Mouse (Mus musculus) lung, adult 18-20 months (tissue): ENCODE data around the gene Mtx1.
"Not testable (repeated sequence)": the region's sequence is repeated elsewhere in the genome, so short reads cannot be mapped to it uniquely, and the experiment has no call there.

Experiments used
- DNase-seq, 2 experiments: peaks; one replicate each; pipeline ENCODE4 v3.0.0; 2022; ENCODE audit warnings: mixed read lengths in 2 of 2

The Mtx1 gene

DNA sequence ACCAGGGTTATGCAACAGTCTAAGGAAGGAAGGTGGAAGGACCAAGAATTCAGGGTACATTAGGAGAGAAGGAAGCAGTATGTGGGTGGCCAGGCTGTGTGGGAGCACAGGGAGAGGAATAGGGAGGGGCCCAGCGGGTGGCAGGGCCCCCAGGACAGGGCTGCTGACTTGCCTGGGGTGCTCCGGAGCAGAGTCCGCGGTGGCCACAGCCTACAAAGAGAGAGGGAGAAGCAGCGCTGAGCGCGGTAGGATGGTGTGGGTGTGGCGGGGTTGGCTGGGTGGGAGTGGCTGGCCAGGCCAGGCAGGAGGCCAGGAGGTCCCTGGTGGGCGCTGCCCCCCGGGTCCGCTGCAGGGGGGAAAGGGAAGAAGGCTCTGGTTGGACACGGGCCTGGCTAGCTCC lies 11.6 kb upstream of the Mtx1 start:
- peak in 1 of 2 experiments; percentile 31 for DNase-seq

DNA sequence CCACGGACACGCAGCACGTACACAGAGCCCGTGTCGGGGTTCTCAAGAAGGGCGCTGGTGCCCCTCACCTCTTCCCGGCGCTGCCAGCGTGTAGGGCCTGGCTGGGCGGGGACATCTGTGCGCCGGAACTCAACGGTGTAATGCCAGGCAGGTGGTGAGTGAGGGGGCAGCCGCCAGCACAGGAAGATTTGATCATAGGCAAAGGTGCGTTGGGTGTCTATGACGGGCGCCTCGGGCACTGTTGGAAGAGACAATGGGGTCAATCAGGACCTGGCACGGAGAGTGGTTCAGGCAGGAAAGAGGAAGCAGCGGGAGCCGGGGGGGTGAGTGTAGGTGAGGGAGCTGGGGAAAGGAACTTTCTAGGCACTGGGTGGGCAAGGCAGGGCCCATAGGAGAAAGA lies 10.8 kb upstream of the Mtx1 start:
- peak in 1 of 2 experiments; percentile 41 for DNase-seq

DNA sequence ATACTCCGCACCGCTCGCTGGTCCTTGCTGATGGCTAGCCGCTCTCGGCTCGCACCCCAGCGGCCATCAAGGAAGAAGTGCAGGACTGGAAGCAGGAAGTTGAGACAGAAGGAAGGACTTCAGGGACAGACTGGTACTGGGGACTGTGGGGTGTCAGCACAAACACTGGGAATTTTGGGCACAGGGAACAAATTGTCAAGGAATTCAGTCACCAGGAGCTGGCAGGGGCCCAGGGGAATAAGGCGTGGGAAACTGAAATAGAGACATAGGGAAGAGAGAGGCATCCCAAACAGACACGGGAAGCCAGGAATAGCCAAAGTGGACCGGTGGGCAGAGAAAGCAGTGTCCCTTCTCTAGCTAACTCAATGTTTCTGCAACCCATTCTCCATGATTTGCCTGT lies 9.6 kb upstream of the Mtx1 start:
- no peak for DNase-seq

GRCm38 (mm10) chr3:89233562-89234110 lies 6.7 kb upstream of the Mtx1 start:
- DNase-seq, result peak; percentile 73 to 82

DNA sequence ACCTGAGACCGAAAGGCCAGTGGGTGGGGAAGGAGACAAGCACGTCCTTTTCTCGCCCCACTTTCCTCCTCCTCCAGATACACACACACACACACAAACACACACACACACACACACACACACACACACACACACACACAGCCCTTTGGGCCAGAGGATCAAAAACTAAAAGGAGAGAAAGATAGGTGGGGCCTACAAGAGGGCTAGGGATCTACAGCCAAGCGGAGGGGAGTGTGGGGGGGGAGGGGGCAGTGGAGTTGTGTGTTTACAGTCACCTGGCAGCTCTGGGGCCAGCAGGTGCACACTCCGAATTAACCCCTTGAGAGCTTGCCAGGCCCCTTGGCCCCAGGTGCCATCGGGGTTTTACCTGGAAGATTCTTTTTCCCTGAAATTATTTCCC lies 5.7 kb upstream of the Mtx1 start:
- no peak for DNase-seq

DNA sequence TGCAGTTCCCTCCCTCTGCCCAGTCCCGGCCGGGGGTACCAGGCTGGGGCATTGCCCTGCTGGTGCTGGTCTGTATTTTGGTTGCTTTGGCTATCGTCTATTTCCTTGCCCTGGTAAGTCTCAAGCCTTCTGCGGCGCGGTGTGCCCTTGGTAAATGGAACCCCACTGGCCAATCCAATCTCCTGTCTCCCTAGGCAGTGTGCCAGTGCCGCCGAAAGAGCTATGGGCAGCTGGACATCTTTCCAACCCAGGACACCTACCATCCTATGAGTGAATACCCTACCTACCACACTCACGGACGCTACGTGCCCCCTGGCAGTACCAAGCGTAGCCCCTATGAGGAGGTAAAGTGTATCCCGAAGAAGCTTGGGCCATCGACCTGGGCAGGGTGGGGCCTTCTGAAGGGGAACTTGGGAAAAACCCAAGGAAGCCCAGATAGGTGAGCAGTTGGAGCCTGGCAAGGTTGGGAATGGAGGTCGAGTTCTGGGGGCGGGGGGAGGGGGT lies 4.9 kb upstream of the Mtx1 start:
- DNase-seq, result no peak

DNA sequence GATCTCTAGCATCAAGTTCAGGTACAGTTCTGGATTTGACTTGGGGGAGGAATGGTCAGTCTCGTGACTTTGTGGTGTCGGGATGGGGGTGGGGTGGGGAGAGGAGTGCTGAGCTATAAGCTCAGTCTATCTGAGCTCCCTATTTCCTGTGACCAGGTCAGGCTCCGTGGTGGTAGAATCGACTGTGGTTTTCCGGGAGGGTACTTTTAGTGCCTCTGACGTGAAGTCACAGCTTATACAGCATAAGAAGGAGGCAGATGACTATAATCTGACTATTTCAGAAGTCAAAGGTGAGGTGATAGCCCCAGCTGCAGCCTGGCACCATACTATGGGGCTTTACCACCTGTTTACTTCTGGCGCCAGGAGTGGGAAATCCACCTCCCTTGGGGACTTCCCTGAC lies 4.5 kb upstream of the Mtx1 start:
- DNase-seq, result no peak

- no peak for DNase-seq
These were observed 3.7 kb upstream of the Mtx1 start for GRCm38 (mm10) chr3:89230561-89230960.

DNA sequence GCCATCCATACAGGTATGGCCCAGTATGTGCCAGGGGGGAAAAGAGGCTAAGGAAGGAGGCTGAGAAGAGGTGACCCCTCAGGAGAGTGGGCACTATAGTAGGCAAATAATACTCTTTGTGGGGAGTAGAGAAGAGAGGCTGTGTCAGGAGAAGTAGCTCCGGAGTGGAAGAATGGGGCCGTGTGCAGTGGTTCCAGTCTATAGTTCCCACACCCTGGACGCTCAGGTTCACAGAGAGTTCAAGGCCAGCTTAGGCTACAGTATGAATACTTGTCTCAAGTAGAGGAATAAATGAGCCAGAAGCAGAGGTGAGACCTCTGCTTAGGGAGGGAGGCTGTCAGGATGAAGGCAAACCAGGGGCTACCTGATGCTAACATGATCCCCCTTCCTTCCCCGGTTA lies 2.4 kb upstream of the Mtx1 start:
- DNase-seq, result no peak

- peak; percentile 74 to 77 for DNase-seq
These were observed 1.9 kb upstream of the Mtx1 start, which contains the start of gene Muc1 for GRCm38 (mm10) chr3:89228836-89229235. Gene Muc1, plus strand, starts transcription at chr3:89229057.

DNA sequence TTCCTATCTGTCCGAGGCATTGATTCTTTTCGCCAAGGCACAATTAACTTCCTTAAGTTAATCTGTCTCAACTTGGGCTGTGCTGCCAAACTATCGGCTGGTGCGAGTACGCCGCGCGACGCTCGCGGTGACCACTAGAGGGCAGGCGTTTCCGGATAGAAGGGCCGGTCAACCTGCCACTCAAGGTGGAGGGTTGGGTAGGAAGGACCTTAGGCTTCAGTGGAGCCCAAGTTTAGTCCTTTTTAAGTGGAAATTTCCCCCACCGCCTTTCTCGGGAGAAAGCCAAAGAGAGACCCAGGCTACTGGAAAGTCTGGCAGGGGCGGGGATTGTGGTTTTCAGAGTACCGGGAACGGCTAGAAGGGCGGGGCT lies 1.3 kb upstream of the Mtx1 start:
- peak; percentile 91 to 93 for DNase-seq

- peak; percentile 94 to 96 for DNase-seq
These were observed 655 bp upstream of the Mtx1 start for GRCm38 (mm10) chr3:89227307-89228179.

DNA sequence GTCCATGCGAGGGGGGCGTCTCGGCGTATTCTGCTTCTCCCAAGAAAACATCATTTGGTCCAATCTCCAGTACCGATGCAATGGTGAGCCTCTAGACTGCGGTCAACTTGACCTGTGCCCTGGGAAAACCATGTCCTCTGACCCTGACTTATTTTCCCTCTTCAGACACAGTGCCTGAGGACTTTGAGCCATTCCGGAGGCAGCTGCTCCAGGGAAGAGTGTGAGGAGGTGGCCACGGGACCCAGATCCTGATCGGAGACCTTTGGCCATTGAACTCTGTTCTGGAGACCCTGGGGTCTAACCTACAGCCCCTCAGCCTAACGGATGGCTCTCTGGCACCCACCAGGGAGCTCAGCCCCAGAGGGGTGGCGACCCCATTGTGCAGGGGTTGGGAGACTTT lies 527 bp downstream of the Mtx1 start:
- no peak for DNase-seq

GRCm38 (mm10) chr3:89225918-89226317 lies 970 bp downstream of the Mtx1 start:
- no peak for DNase-seq

GRCm38 (mm10) chr3:89225321-89225815 lies 1.5 kb downstream of the Mtx1 start:
- no peak for DNase-seq

DNA sequence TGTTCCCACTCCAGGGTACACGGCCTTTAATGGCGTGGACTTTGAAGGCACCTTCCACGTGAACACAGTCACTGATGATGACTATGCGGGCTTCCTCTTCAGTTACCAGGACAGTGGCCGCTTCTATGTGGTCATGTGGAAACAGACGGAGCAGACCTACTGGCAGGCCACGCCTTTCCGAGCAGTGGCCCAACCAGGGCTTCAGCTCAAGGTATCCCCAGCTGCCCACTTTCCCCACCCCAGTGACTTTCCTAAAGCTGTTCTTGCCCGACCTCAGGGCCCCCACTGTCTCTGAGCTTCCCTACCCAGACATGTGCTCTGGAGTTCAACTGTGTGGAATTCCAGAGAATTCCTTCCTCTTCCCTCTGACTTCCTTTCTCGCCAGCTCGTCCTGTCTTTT lies 2.1 kb downstream of the Mtx1 start:
- no peak for DNase-seq

GRCm38 (mm10) chr3:89221167-89221566 lies 5.7 kb downstream of the Mtx1 start:
- DNase-seq, result no peak

- DNase-seq, result no peak
These were observed 7.3 kb downstream of the Mtx1 start for GRCm38 (mm10) chr3:89219546-89219945.

GRCm38 (mm10) chr3:89218271-89218670 lies 8.6 kb downstream of the Mtx1 start:
- peak; percentile 74 to 83 for DNase-seq

DNA sequence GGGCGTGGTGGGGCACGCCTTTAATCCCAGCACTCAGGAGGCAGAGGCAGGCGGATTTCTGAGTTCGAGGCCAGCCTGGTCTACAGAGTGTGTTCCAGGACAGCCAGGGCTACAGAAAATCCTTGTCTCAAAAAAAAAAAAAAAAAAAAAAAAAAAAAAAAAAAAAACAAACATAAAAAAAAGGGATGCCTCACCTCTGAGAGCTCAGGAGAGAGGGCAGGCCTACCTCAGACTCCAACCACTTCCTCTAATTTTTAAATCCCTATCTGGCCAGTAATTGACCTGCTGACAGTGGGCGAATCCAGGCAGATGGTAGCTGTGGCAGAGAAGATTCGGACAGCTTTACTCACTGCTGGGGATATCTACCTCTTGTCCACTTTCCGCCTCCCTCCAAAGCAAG lies 10.5 kb downstream of the Mtx1 start:
- DNase-seq, result not testable (repeated sequence)

DNA sequence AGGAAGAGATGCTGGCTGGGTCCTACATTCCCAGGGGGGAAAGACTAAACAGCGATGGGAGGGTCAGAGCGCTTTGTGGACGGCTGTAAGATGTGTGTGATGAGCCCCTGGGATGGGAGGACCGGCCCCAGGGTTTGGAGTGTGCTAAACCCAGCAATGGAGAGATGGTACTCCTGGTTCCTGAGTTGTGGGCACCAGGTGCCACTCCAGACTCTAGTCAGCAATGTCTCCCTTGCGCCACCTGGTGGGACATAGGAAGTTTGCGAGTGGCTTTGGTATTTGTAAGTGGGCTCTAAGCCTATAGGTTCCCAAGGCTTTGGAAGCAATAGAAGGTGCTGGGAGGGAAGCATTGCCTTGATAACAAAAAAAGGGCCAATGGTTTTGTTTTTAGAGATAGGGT lies 11.0 kb downstream of the Mtx1 start:
- DNase-seq, result peak; percentile 82 to 88

DNA sequence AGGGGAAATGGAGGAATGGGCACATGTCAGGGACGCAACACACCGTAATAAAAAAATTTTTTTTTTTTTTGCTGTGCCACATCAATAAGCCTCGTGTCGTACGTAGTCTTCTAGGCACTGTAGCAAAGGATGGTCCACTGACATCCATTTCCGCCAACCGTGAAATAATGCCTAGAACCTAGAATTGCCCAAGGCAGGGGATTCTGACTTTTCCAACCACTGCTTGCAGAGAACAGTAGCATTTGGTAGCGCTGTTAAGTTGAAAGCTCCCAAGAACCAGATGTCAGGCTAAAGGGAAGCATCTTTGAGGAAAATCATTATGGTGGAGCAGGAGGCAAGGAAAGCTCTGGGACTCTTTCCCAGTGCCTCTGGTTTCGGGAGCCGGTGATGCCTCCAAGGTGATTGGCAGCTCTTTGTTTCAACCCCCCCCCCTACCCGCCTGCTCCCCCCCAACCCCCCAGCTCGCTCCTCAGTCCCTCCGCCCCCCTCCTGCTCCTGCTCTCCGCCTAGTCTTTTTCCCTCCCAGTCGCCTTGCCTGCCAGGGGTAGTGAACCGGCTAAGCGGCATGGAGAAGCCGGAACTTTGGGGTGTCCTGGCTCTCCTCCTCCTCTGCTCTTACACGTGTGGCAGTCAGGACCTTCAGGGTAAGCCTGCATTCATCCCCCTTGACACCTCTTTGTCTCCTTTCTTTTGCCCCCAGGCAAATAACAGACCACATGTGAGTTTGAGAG lies 12.0 kb downstream of the Mtx1 start, which contains the start of gene Thbs3:
Gene Thbs3 (plus strand): TSS at position 500 of the 731 bp plus-strand sequence.
- no peak for DNase-seq

GRCm38 (mm10) chr3:89213803-89214530 lies 12.9 kb downstream of the Mtx1 start:
- DNase-seq, result peak; percentile 94 to 96
